Mouse (Mus musculus) kidney, embryonic 16.5 days (tissue): ENCODE measurements around the gene Chic2. TPM values are rescaled to one million over a fixed set of nuclear protein-coding genes. Genes with fewer than 3 reads are reported as not detected.

Experiments
- ATAC-seq: fragments of 200-750 bp; cut with Nextera tagmentation; 2 replicates; pipeline ENCODE4 v1.8.0; 2017; ENCODE audit warnings: moderate TSS enrichment; ENCODE audit not compliant: low FRiP score, low TSS enrichment
- H3K27ac ChIP-seq: fragments of 300-500 bp; sonication (generic); 2 replicates; pipeline ENCODE4 v1.5.1; 2014; ENCODE audit warnings: low read length
- H3K27me3 ChIP-seq: fragments of 300-500 bp; sonication (generic); 2 replicates; pipeline ENCODE4 v1.6.1; 2014; ENCODE audit warnings: low read length, control low read depth, mixed read lengths; ENCODE audit not compliant: insufficient read depth
- H3K36me3 ChIP-seq: fragments of 300-500 bp; sonication (generic); 2 replicates; pipeline ENCODE4 v1.6.1; 2014; ENCODE audit warnings: low read length, control low read depth, mixed read lengths; ENCODE audit not compliant: insufficient read depth
- H3K4me1 ChIP-seq: fragments of 300-500 bp; sonication (generic); 2 replicates; pipeline ENCODE4 v1.6.1; 2014; ENCODE audit warnings: low read length, control low read depth, mixed read lengths; ENCODE audit not compliant: insufficient read depth
- H3K4me2 ChIP-seq: fragments of 300-500 bp; sonication (generic); replicated peaks from 2 replicates; pipeline ENCODE4 v1.6.1; 2014; ENCODE audit warnings: low read depth, low read length
- H3K4me3 ChIP-seq: fragments of 300-500 bp; sonication (generic); 2 replicates; pipeline ENCODE4 v1.5.1; 2014; ENCODE audit warnings: mild to moderate bottlenecking, low read length
- H3K9ac ChIP-seq: fragments of 300-500 bp; sonication (generic); replicated peaks from 2 replicates; pipeline ENCODE4 v1.6.1; 2014; ENCODE audit warnings: low read length
- H3K9me3 ChIP-seq: fragments of 300-500 bp; sonication (generic); 2 replicates; pipeline ENCODE4 v1.6.1; 2016; ENCODE audit warnings: low read length, control low read depth
- WGBS: fragments of 180-500 bp; shearing (Covaris S2); extraction: QIAGEN DNeasy Blood & Tissue Kit; methylation state at CpG from one replicate; pipeline ENCODE4 v1.1.7; 2014; 5-methylcytosine and 5-hydroxymethylcytosine counted together
- polyA plus RNA-seq: library from polyadenylated mRNA; unstranded; fragments of >200 nt; fragmentation: Nextera tagmentation; extraction: Ambion mirVana; gene quantifications from 2 replicates; pipeline ENCODE4 v1.2.1, GENCODE M21; 2015

Gene Chic2
- polyA plus RNA-seq, 1 experiment from 2014 or later = 20.9 TPM

DNA sequence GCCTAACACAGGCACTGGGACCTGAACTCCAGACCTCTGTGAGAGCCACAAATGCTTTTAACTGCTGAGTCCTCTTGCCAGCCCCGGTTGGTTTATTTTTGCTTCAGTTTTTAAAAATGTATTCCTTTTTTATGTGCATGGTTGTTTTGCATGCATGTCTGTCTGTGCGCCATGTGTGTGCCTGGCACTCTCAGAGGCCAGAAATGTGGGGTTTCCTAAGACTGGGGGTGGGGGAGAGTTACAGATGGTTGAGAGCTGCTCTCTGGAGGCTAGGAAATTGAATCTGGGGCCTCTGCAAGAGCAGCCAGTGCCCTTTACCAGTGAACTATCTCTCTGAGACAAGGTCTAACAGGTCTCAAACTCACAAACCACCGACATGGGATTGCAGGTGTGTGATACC, 76.7 kb downstream of the Chic2 start:
- Histone ChIP-seq H3K9me3 (no peaks in the 10 kb centered on the region), H3K4me3 (no peak overlapping the region), H3K27ac (no peak overlapping the region), H3K4me2 (no peak overlapping the region), H3K9ac (no peak overlapping the region), H3K36me3 (no peaks in the 10 kb centered on the region), H3K4me1 (no peaks in the 10 kb centered on the region), H3K27me3 (no peaks in the 10 kb centered on the region)
- WGBS = 81% methylated on average over 3 of the region's 3 CpGs
- no peak for ATAC-seq

- no peaks in the 10 kb centered on the region for H3K9me3 ChIP-seq
- H3K27ac ChIP-seq = no peak overlapping the region
- no peak overlapping the region for H3K4me3 ChIP-seq
- no peak overlapping the region for H3K4me2 ChIP-seq
- no peaks in the 10 kb centered on the region for H3K27me3 ChIP-seq
- H3K36me3 ChIP-seq = no peaks in the 10 kb centered on the region
- WGBS = 71% methylated on average over 10 of the region's 10 CpGs
- H3K9ac ChIP-seq = no peak overlapping the region
- no peaks in the 10 kb centered on the region for H3K4me1 ChIP-seq
- no peak for ATAC-seq
These were observed 77.7 kb downstream of the Chic2 start for GRCm38 (mm10) chr5:74966891-74967290.

DNA sequence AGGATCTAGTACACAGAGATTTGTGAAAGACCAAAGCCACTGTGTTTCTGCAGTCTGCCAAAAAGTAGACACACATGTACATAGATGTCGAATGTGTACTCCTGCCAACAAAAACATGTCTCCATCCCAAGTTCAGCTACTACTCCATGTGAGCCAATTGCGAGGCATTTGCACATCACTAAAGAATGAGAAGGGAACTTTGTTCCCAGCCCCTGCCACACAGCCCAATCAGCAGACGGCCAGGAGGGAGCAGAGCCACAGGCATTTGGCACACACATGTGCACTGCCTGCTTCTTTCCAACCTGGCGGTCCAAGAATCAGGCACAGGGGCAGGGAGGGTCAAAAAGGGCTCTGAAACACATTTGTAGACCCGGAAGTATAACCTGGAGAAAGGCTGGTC, 81.8 kb downstream of the Chic2 start:
- no peaks in the 10 kb centered on the region for H3K36me3 ChIP-seq
- H3K27me3 ChIP-seq = 0 out of 2 replicates have a peak, but pooled peaks cover 2% of the 10 kb centered on the region
- H3K27ac ChIP-seq = no peak overlapping the region
- peaks cover 8% of the 10 kb centered on the region; the same call in 1 of the 2 replicates for H3K4me1 ChIP-seq
- ATAC-seq = no peak
- no peak overlapping the region for H3K9ac ChIP-seq
- H3K4me2 ChIP-seq = no peak overlapping the region
- 63% methylated on average over 5 of the region's 5 CpGs for WGBS
- no peak overlapping the region for H3K4me3 ChIP-seq
- H3K9me3 ChIP-seq = no peaks in the 10 kb centered on the region

DNA sequence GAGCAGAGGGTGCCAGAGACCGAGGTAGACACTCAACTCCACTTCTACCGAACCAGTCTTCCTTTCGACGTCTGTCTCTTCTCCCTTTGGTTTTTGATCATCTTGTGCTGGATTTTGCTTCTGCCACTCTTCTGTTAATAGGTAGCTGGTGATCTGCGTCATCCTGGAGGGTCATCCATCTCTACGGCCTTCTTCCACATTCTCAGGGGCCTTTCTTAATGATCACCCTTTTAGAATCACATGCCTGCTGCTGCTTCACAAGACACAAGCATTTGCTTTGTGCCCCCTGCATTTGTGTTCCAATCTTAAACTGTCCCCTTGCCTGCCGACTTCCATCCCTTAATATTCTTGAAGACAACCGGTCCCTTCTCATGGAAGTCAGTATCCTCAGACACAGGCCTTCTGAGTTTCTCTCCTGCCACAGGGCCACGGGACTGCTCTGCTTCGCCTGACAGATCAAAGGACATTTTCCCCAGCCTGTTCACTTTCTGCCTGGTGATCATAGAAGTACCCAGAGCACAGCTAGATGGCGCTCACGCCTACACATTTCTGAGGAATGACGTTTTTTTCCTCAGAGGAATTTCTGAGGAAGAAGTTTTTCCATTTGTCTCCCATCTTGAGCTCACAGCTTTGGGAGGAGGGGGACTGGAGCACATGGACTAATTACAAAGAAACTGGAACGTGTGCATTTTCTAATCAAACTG, 83.6 kb downstream of the Chic2 start:
- Histone ChIP-seq H3K4me1 (peaks cover 8% of the 10 kb centered on the region; the same call in 1 of the 2 replicates), H3K9me3 (no peaks in the 10 kb centered on the region), H3K27me3 (0 out of 2 replicates have a peak, but pooled peaks cover 2% of the 10 kb centered on the region), H3K4me3 (no peak overlapping the region), H3K27ac (no peak overlapping the region), H3K9ac (no peak overlapping the region), H3K36me3 (no peaks in the 10 kb centered on the region), H3K4me2 (no peak overlapping the region)
- peak; percentile 86 for ATAC-seq
- WGBS = 22% methylated on average over 14 of the region's 14 CpGs

GRCm38 (mm10) chr5:74960306-74960705, 84.3 kb downstream of the Chic2 start:
- H3K27me3 ChIP-seq = 0 out of 2 replicates have a peak, but pooled peaks cover 2% of the 10 kb centered on the region
- H3K36me3 ChIP-seq = no peaks in the 10 kb centered on the region
- no peaks in the 10 kb centered on the region for H3K9me3 ChIP-seq
- H3K4me3 ChIP-seq = no peak overlapping the region
- H3K9ac ChIP-seq = no peak overlapping the region
- no peak overlapping the region for H3K27ac ChIP-seq
- ATAC-seq = no peak
- no peak overlapping the region for H3K4me2 ChIP-seq
- 55% methylated on average over 9 of the region's 9 CpGs for WGBS
- H3K4me1 ChIP-seq = peaks cover 8% of the 10 kb centered on the region; the same call in 1 of the 2 replicates

GRCm38 (mm10) chr5:74957293-74958076, 87.1 kb downstream of the Chic2 start:
- 37% methylated on average over 10 of the region's 10 CpGs for WGBS
- ATAC-seq = no peak
- no peak overlapping the region for H3K4me2 ChIP-seq

DNA sequence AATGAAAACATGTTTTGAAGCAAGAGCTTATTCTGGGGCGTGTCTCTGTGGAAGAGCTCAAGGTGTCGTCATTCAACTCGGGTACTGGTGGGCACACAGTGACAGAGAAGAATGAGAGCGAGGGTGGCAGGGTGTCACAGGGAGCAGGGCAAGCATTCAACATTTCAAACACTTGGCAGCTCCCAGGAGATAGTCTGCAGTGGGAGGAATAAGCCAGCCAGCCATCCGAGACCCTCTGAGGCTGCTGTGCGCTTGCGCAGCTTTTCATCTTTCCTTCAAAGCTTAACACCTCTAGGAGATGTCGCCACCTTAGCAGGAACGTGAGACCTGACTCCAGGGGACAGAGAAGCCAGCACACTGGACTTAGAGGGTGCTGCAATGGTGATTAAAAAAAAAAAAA, 88.2 kb downstream of the Chic2 start:
- Histone ChIP-seq H3K9ac (no peak overlapping the region), H3K4me2 (peak overlapping the region; percentile 29; the same call in 1 of the 2 replicates), H3K36me3 (no peaks in the 10 kb centered on the region), H3K4me1 (peaks cover 8% of the 10 kb centered on the region; the same call in 1 of the 2 replicates), H3K4me3 (no peak overlapping the region), H3K9me3 (no peaks in the 10 kb centered on the region), H3K27ac (no peak overlapping the region), H3K27me3 (0 out of 2 replicates have a peak, but pooled peaks cover 2% of the 10 kb centered on the region)
- 6% methylated on average over 9 of the region's 9 CpGs for WGBS
- ATAC-seq = no peak; the same call in 1 of the 2 replicates

More at GRCm38 (mm10) chr5:74957293-74958076, 87.1 kb downstream of the Chic2 start:
- H3K4me3 ChIP-seq = no peak overlapping the region
- H3K27ac ChIP-seq = no peak overlapping the region
- H3K9me3 ChIP-seq = no peaks in the 10 kb centered on the region
- peaks cover 8% of the 10 kb centered on the region; the same call in 1 of the 2 replicates for H3K4me1 ChIP-seq
- 0 out of 2 replicates have a peak, but pooled peaks cover 2% of the 10 kb centered on the region for H3K27me3 ChIP-seq
- no peak overlapping the region for H3K9ac ChIP-seq
- no peaks in the 10 kb centered on the region for H3K36me3 ChIP-seq

DNA sequence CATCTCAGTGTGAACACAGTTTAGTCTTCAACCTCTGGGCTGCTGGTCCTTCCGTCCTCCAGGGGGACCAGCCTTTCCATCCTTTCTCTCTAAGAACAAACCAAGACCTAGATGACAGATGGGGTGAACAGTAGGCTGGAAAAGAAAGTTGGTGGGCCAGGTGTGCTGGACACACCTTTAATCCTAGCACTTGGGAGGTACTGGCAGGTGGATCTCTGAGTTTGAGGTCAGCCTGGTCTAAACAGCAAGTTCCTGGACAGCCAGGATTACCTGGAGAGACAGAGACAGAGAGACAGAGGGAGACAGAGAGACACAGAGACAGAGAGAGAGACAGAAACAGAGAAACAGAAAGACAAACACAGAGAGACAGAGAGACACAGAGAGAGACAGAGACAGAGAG, 89.0 kb downstream of the Chic2 start:
- peaks cover 1% of the 10 kb centered on the region; the same call in 1 of the 2 replicates for H3K4me1 ChIP-seq
- 0 out of 2 replicates have a peak, but pooled peaks cover 2% of the 10 kb centered on the region for H3K27me3 ChIP-seq
- 88% methylated on average over 1 of the region's 1 CpGs for WGBS
- ATAC-seq = no peak
- no peak overlapping the region for H3K27ac ChIP-seq
- H3K9ac ChIP-seq = no peak overlapping the region
- no peaks in the 10 kb centered on the region for H3K36me3 ChIP-seq
- H3K9me3 ChIP-seq = no peaks in the 10 kb centered on the region
- no peak overlapping the region for H3K4me2 ChIP-seq
- H3K4me3 ChIP-seq = no peak overlapping the region

- Histone ChIP-seq H3K4me3 (no peak overlapping the region), H3K36me3 (no peaks in the 10 kb centered on the region), H3K4me1 (no peaks in the 10 kb centered on the region), H3K9me3 (no peaks in the 10 kb centered on the region), H3K4me2 (no peak overlapping the region), H3K9ac (no peak overlapping the region), H3K27ac (no peak overlapping the region), H3K27me3 (no peaks in the 10 kb centered on the region)
- WGBS = 40% methylated on average over 2 of the region's 2 CpGs
- ATAC-seq = no peak
These were observed 91.6 kb downstream of the Chic2 start for GRCm38 (mm10) chr5:74952938-74953337.
